Mouse (Mus musculus) thymus, postnatal 36 days (tissue): ENCODE measurements around the gene Iqck.

Experiments
- DNase-seq, 2 experiments: peaks; one replicate each; pipeline ENCODE4 v3.0.0; 2022; ENCODE audit warnings: mixed read lengths in 2 of 2

Gene Iqck

DNA sequence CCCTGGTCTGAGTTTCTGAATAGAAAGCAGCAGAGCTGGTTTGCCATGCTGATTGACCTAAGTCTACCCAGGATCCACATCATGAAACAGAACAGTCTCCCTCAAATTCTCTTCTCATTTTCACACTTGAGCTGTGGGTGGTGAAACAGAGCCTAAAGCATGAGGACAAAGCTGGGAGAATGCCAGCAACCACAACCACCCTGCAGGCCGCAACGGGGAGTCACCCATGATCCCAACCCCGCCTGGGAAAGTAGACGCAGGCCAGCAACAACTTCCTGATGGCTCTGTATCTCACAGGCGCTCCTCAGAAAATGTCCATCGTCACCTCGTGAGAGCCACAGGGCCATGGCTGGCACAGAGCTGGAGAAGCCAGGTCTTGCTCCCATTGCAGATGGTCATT is 4.0 kb upstream of the Iqck start:
- DNase-seq = no peak

- no peak for DNase-seq
Measured at GRCm38 (mm10) chr7:118852611-118853010, 2.9 kb upstream of the Iqck start.

GRCm38 (mm10) chr7:118854606-118855005 is 946 bp upstream of the Iqck start:
- no peak for DNase-seq

- no peak for DNase-seq
Measured at GRCm38 (mm10) chr7:118855877-118856304, 339 bp downstream of the Iqck start, which contains the start of gene Knop1. Gene Knop1 (minus strand): TSS chr7:118856254.

GRCm38 (mm10) chr7:118858640-118859039 is 3.1 kb downstream of the Iqck start:
- DNase-seq = no peak

DNA sequence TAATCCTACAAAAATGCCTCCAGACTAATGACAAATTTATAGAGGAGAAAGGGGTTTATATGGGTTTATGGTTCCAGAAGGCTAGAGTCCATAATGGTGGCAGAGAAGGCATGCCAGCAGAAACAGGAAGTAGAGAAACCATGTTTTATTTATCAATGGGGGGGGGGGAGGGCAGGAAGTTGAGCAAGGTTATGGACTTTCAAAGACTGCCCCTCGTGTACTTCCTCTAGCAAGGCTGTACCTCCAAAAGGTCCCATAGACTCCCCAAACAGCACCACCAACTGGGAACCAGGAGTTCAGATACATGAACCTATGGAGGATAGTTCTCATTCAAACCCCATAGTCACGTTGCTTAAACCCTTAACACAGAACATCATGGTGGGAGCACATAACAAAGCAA is 9.8 kb downstream of the Iqck start:
- DNase-seq = no peak

DNA sequence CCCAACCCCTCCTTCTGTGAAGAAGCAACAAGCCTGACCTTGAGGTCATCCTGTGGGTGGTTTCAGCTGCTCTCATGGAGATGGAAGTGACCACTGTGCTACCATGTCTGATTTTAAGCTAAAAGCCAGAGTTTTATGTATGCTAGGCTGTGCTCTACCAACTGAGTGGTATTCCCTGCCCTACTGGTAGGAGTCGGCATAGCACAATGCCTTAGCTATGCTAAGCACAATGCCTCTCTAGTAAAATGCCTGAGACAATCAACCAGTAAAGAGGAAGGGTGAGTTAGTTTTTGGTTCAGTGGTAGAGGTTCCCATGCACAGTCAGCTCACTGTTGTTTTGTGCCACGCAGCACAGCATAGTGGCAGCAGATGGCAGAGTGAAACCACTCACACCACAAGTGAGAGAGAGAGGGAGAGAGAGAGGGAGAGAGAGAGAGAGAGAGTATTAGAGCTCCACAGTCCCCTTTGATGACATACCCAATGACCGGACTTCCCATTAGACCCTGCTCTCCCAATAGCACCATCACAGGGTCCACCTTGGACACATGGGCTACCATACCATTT is 24.0 kb downstream of the Iqck start:
- no peak for DNase-seq

- DNase-seq = no peak
Measured at GRCm38 (mm10) chr7:118883957-118884356, 28.4 kb downstream of the Iqck start.

- no peak for DNase-seq
Measured at GRCm38 (mm10) chr7:118884969-118885368, 29.4 kb downstream of the Iqck start.

GRCm38 (mm10) chr7:118887303-118888055 is 31.9 kb downstream of the Iqck start:
- no peak for DNase-seq

DNA sequence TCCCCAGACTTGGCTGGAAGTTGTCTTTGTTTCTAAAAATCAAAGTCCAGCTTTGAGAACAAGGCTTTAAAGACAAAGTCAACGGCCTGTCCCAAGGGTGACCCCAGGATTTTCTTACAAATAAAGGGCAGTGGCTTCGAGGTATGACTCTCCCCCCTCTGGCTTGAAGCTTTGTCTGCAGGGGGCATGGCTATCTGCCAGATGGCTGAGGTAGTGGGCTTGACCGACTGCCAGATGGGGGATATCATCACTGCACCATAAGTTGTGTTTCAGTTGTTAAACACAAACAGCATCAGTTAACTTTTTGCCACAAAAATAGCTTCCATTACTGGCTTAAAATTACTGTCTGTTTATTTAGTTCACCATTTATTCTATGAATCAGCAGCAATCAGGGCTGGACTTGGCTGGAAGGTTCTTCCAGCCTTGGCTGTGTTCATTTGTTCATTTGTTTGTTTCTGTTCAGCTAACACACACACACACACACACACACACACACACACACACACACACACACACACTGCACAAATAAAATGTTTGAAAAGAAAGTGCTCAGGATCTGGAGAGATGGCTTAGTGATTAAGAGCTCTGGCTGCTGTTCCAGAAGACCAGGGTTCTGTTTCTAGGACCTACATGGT is 33.6 kb downstream of the Iqck start:
- DNase-seq = no peak

- peak; percentile 14 to 36 for DNase-seq
Measured at GRCm38 (mm10) chr7:118895469-118896450, 40.2 kb downstream of the Iqck start.

- no peak for DNase-seq
Measured at GRCm38 (mm10) chr7:118898063-118898462, 42.5 kb downstream of the Iqck start.

- no peak for DNase-seq
Measured at GRCm38 (mm10) chr7:118900090-118900489, 44.5 kb downstream of the Iqck start.

- no peak for DNase-seq
Measured at GRCm38 (mm10) chr7:118902944-118903343, 47.4 kb downstream of the Iqck start.

DNA sequence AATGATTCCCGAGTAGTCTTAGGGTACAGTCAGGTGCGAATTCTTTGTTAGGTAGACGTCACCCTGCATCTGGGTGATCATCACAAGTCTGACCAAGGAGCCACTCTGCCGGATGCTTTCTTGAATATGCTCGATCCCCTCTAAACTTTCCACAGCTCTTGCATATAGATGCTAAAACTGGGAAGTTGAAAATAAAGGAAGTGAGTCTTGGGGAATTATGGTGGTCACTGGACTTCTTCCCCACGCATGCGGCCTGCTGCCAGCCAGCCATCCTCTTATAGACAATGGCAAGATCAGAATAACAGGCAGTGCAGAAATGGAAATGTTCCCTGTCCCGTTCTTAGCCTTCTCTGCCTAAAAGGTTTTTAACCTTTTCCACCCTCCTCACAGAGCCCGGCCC is 48.3 kb downstream of the Iqck start:
- DNase-seq = no peak

- DNase-seq = no peak
Measured at GRCm38 (mm10) chr7:118904530-118904929, 49.0 kb downstream of the Iqck start.

GRCm38 (mm10) chr7:118908961-118909515 is 53.5 kb downstream of the Iqck start:
- no peak for DNase-seq

- no peak for DNase-seq
Measured at GRCm38 (mm10) chr7:118910464-118910863, 54.9 kb downstream of the Iqck start.

DNA sequence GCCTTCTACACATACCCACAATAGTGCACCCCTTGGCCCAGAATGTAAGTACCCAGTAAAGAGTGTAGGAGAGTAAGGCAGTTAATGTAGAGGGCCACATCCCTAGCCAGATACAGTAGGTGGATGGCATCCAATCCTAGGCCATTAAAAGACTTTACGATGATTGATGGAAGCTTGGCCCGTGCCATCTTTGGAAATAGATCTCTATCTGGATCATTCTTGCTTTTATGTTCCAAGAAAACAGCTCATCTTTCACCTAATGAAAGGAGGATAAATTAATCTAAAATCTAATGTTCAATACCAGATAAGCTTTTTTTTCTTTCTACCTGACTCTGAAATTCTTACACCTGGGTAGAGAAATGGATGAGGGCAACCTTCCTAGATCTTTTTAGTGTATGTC is 55.6 kb downstream of the Iqck start:
- no peak for DNase-seq

DNA sequence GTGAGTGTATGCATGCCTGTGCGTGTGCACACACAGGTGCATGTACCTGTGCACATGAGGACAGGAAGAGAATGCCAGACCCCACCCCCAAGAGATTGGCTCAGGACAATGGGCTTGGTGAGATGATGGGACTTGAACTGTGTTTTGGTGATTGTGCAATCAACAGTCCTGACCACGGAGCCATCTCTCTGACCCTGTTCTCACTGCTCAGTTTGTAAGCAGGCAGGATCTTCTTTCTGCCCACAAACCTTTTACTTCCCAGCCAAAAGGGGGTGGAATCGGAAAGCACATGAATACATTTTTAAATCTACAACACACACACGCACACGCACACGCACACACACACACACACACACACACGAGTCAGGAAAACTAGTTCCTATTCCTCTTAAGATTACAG is 56.0 kb downstream of the Iqck start:
- no peak for DNase-seq

GRCm38 (mm10) chr7:118912049-118912490 is 56.5 kb downstream of the Iqck start:
- no peak for DNase-seq
